Mouse (Mus musculus): ENCODE results near the gene Fbn1. TPM values are rescaled to one million over a fixed set of nuclear protein-coding genes. Genes with fewer than 3 reads are reported as not detected.

The Fbn1 gene
- 10 to 100 TPM in 2 of 4 experiments, 1 to 10 TPM in 2; 9.0 to 10.6 (median 9.7) TPM for total RNA-seq (2022)

- DNase-seq (ENCODE audit: low spot score in 2 of 2) = no peak
These were observed at the start of gene Fbn1 for GRCm38 (mm10) chr2:125507893-125508292. Fbn1 (minus strand) TSS chr2:125507993.

- no peak for DNase-seq (ENCODE audit: low spot score in 2 of 2)
These were observed 48.0 kb upstream of the Fbn1 start for GRCm38 (mm10) chr2:125555830-125556229.

GRCm38 (mm10) chr2:125548806-125549578 lies 41.2 kb upstream of the Fbn1 start:
- DNase-seq (ENCODE audit: low spot score in 2 of 2) = no peak

GRCm38 (mm10) chr2:125544986-125545385 lies 37.2 kb upstream of the Fbn1 start:
- DNase-seq (ENCODE audit: low spot score in 2 of 2) = no peak

- no peak for DNase-seq (ENCODE audit: low spot score in 2 of 2)
These were observed 35.9 kb upstream of the Fbn1 start for GRCm38 (mm10) chr2:125543646-125544045.

GRCm38 (mm10) chr2:125541451-125541850 lies 33.7 kb upstream of the Fbn1 start:
- DNase-seq (ENCODE audit: low spot score in 2 of 2) = no peak

GRCm38 (mm10) chr2:125540579-125540978 lies 32.8 kb upstream of the Fbn1 start:
- no peak for DNase-seq (ENCODE audit: low spot score in 2 of 2)

GRCm38 (mm10) chr2:125539640-125540039 lies 31.8 kb upstream of the Fbn1 start:
- no peak for DNase-seq (ENCODE audit: low spot score in 2 of 2)

GRCm38 (mm10) chr2:125530665-125531064 lies 22.9 kb upstream of the Fbn1 start:
- DNase-seq (ENCODE audit: low spot score in 2 of 2) = no peak

GRCm38 (mm10) chr2:125526566-125526965 lies 18.8 kb upstream of the Fbn1 start:
- no peak for DNase-seq (ENCODE audit: low spot score in 2 of 2)

- DNase-seq (ENCODE audit: low spot score in 2 of 2) = no peak
These were observed 17.7 kb upstream of the Fbn1 start for GRCm38 (mm10) chr2:125525484-125525883.

GRCm38 (mm10) chr2:125516594-125516993 lies 8.8 kb upstream of the Fbn1 start:
- DNase-seq (ENCODE audit: low spot score in 2 of 2) = no peak

GRCm38 (mm10) chr2:125515291-125516057 lies 7.7 kb upstream of the Fbn1 start:
- no peak for DNase-seq (ENCODE audit: low spot score in 2 of 2)

- DNase-seq (ENCODE audit: low spot score in 2 of 2) = no peak
These were observed 6.6 kb upstream of the Fbn1 start for GRCm38 (mm10) chr2:125514391-125514790.

- DNase-seq (ENCODE audit: low spot score in 2 of 2) = no peak
These were observed 4.8 kb upstream of the Fbn1 start for GRCm38 (mm10) chr2:125512544-125512943.

GRCm38 (mm10) chr2:125511898-125512297 lies 4.1 kb upstream of the Fbn1 start:
- DNase-seq (ENCODE audit: low spot score in 2 of 2) = no peak

- no peak for DNase-seq (ENCODE audit: low spot score in 2 of 2)
These were observed 3.0 kb upstream of the Fbn1 start for GRCm38 (mm10) chr2:125510752-125511151.

GRCm38 (mm10) chr2:125508381-125508780 lies 588 bp upstream of the Fbn1 start:
- no peak for DNase-seq (ENCODE audit: low spot score in 2 of 2)

- DNase-seq (ENCODE audit: low spot score in 2 of 2) = peak in 1 of 2 experiments; percentile 17
These were observed 1.3 kb downstream of the Fbn1 start for GRCm38 (mm10) chr2:125506316-125507054.

- peak; percentile 25 to 47 for DNase-seq (ENCODE audit: low spot score in 2 of 2)
These were observed 2.0 kb downstream of the Fbn1 start for GRCm38 (mm10) chr2:125505746-125506315.

GRCm38 (mm10) chr2:125505006-125505745 lies 2.6 kb downstream of the Fbn1 start, which contains the start of gene Gm9913:
Gm9913 (plus strand) TSS chr2:125505089.
- DNase-seq (ENCODE audit: low spot score in 2 of 2) = no peak

Data from layer of hippocampus, adult 8-10 months (tissue).